Mouse (Mus musculus): ENCODE measurements around the gene Tmem198. TPM values are rescaled to one million over a fixed set of nuclear protein-coding genes. Genes with fewer than 3 reads are reported as not detected.

The Tmem198 gene
- polyA plus RNA-seq, 1 experiment from 2014 or later, result 0.26 TPM

DNA sequence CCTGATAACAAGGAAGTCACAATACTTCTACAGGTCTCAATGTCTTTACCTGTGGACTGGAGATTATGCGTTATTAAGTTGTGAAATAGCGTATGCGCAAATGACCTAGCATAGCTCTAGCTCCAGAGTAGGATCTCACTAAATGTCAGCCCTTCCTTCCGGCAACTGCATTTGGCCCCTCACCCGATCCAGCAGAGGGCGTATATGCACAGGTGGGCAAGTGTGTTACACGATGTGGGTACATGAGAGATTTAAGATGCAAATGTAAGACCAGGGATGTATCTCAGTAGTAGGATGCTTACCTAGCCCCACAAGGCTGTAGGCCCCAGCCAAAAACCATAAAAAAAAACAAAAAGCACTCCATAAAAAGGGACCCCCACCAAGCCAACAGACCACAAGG, 20.1 kb downstream of the Tmem198 start:
- Histone ChIP-seq H3K36me3 (ENCODE audit: insufficient read depth) (peaks cover 94% of the 10 kb centered on the region), H3K9me3 (ENCODE audit: low read depth, low read length) (no peaks in the 10 kb centered on the region), H3K9ac (no peak overlapping the region), H3K4me1 (ENCODE audit: insufficient read depth) (peaks cover 8% of the 10 kb centered on the region; the same call in 1 of the 2 replicates), H3K4me2 (no peak overlapping the region), H3K27ac (ENCODE audit: low read depth) (no peak overlapping the region), H3K27me3 (ENCODE audit: insufficient read depth, low read length) (no peaks in the 10 kb centered on the region), H3K4me3 (ENCODE audit: low read depth, low read length) (no peak overlapping the region)
- no peak for ATAC-seq (ENCODE audit: insufficient read depth)
- DNase-seq, result no peak
- 78% methylated on average over 7 of the region's 7 CpGs for WGBS
- TF ChIP-seq CTCF (IDR thresholded peaks at IDR 0.05; ENCODE audit: low read depth), result peak; percentile 51

DNA sequence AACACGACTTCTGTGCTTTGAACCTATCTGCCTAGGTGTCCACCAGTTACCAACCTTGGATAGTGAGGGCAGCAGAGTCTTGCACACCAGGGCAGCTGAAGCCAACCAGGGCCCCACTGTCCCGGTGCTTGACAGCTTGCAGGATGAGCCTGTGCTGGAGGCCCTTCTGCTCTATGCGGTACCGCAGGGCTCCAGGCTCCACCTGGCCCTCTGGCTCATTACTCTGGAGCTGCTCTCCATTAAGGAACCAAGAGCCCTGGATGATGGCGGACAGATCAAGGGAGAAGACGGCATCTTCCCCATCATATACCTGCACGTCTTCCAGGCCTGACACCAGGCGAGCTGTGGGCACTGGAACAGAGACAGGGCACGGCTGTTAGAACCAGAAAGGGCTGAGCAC, 22.6 kb downstream of the Tmem198 start:
- Histone ChIP-seq H3K36me3 (ENCODE audit: insufficient read depth) (peaks cover 77% of the 10 kb centered on the region), H3K27ac (ENCODE audit: low read depth) (no peak overlapping the region), H3K4me2 (no peak overlapping the region), H3K9me3 (ENCODE audit: low read depth, low read length) (no peaks in the 10 kb centered on the region), H3K4me1 (ENCODE audit: insufficient read depth) (peaks cover 12% of the 10 kb centered on the region), H3K9ac (no peak overlapping the region), H3K4me3 (ENCODE audit: low read depth, low read length) (no peak overlapping the region), H3K27me3 (ENCODE audit: insufficient read depth, low read length) (no peaks in the 10 kb centered on the region)
- no peak for TF ChIP-seq CTCF (IDR thresholded peaks at IDR 0.05; ENCODE audit: low read depth)
- 92% methylated on average over 9 of the region's 9 CpGs for WGBS
- ATAC-seq (ENCODE audit: insufficient read depth), result no peak
- no peak for DNase-seq

DNA sequence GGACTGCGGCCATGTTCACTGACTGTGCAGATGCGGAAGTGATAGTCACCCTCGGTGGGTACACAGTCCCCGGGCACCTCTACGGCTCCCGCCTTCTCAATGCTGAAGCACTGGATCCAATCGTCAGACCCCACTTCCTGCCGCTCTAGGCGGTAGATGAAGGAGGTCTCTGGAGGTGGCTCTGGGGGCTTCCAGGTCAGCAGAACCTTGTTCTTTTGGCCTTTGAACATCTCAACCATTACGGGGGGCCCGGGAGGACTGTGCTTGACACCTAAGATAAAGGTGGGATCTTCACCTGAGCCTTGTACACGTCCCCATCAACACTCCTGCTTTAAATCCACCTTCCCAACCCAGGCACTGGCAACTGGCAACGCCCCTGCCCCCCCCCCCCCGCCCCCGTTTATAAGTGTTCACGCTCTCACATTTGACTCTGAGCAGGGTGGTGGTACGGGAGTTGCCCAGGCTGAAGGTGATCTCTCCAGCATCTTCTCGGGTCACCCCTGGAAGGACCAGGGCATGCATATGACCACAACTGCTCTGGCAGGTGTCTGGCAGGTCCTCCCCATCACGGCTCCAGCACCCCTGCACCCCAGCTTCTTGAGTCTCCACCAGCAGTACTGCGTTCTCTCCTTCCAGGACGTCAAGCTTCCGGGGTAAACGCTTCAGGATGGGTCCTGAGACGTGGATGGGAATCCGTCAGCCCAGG, 23.8 kb downstream of the Tmem198 start:
- Histone ChIP-seq H3K9ac (no peak overlapping the region), H3K4me2 (peak overlapping the region; percentile 95), H3K36me3 (ENCODE audit: insufficient read depth) (peaks cover 65% of the 10 kb centered on the region), H3K27me3 (ENCODE audit: insufficient read depth, low read length) (no peaks in the 10 kb centered on the region), H3K4me3 (ENCODE audit: low read depth, low read length) (no peak overlapping the region), H3K27ac (ENCODE audit: low read depth) (no peak overlapping the region), H3K9me3 (ENCODE audit: low read depth, low read length) (no peaks in the 10 kb centered on the region), H3K4me1 (ENCODE audit: insufficient read depth) (peaks cover 16% of the 10 kb centered on the region)
- ATAC-seq (ENCODE audit: insufficient read depth), result no peak
- DNase-seq, result no peak
- no peak for TF ChIP-seq CTCF (IDR thresholded peaks at IDR 0.05; ENCODE audit: low read depth)
- WGBS, result 85% methylated on average over 24 of the region's 25 CpGs

DNA sequence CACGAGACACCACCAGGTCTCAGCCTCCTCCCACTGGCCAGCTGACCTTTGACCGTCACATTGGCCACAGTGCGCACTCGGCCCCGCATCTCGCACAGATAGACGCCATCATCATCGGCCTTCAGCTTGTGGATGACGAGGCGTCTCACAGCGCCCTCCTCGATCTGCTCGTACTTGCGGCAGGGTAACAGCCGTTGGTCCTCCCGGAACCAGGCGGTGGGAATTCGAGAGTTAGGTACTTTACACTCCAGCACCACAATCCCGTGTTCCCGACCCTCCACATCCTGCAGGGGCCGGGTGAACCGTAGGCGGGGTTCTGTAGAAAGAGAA, 24.3 kb downstream of the Tmem198 start:
- Histone ChIP-seq H3K9ac (peak overlapping the region; percentile 9; the same call in 1 of the 2 replicates), H3K9me3 (ENCODE audit: low read depth, low read length) (no peaks in the 10 kb centered on the region), H3K27me3 (ENCODE audit: insufficient read depth, low read length) (no peaks in the 10 kb centered on the region), H3K27ac (ENCODE audit: low read depth) (no peak overlapping the region), H3K4me3 (ENCODE audit: low read depth, low read length) (peak overlapping the region; percentile 91), H3K36me3 (ENCODE audit: insufficient read depth) (peaks cover 60% of the 10 kb centered on the region), H3K4me2 (peak overlapping the region; percentile 95), H3K4me1 (ENCODE audit: insufficient read depth) (peaks cover 16% of the 10 kb centered on the region)
- ATAC-seq (ENCODE audit: insufficient read depth) (no peak), DNase-seq (no peak)
- WGBS, result 73% methylated on average over 23 of the region's 23 CpGs
- no peak for TF ChIP-seq CTCF (IDR thresholded peaks at IDR 0.05; ENCODE audit: low read depth)

DNA sequence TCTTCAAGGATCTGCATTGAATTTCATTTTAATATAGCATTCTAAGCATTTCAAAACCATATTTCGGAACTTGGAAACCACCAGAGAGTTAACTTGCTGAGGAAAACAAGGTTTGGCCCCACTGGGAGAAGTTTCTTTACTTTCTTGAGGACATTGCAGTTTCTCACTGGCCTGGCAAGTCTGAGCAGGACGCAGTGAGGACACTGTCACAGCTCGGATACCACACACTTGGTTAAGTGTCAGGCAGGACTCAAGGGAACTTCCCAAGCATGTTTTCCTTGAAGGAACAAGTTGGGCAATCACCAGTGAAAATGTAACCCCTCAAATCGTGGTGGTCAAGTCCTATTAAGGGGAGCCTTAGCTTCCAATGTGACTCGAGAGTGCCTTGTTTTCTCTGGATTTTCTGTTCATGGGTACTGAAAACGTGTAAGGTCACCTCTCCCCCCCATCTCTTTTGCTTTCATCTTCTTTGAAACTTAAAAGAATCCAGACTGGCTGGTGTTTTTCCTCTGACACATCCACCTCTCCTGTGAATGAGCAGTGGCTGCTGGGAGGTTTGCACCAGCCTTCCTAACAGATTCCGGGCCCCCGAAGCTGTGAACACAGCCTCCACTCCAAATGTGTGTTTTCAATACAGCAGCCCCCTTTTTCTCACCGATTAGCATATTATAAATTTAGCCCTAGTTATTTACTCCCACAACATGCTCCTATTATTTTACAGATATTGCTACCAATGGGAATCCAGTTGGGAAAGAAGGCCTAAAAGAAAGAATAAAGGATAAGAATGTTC, 25.1 kb downstream of the Tmem198 start:
- H3K4me3 ChIP-seq (ENCODE audit: low read depth, low read length), result peak overlapping the region; percentile 91
- H3K4me1 ChIP-seq (ENCODE audit: insufficient read depth), result peaks cover 16% of the 10 kb centered on the region
- H3K36me3 ChIP-seq (ENCODE audit: insufficient read depth), result peaks cover 51% of the 10 kb centered on the region
- DNase-seq (no peak), ATAC-seq (ENCODE audit: insufficient read depth) (no peak)
- WGBS, result 38% methylated on average over 9 of the region's 9 CpGs
- H3K27me3 ChIP-seq (ENCODE audit: insufficient read depth, low read length), result no peaks in the 10 kb centered on the region
- peak overlapping the region; percentile 97 for H3K9ac ChIP-seq
- H3K4me2 ChIP-seq, result peak overlapping the region; percentile 95
- no peaks in the 10 kb centered on the region for H3K9me3 ChIP-seq (ENCODE audit: low read depth, low read length)
- TF ChIP-seq CTCF (IDR thresholded peaks at IDR 0.05; ENCODE audit: low read depth), result no peak
- H3K27ac ChIP-seq (ENCODE audit: low read depth), result peak overlapping the region; percentile 4; the same call in 1 of the 2 replicates

DNA sequence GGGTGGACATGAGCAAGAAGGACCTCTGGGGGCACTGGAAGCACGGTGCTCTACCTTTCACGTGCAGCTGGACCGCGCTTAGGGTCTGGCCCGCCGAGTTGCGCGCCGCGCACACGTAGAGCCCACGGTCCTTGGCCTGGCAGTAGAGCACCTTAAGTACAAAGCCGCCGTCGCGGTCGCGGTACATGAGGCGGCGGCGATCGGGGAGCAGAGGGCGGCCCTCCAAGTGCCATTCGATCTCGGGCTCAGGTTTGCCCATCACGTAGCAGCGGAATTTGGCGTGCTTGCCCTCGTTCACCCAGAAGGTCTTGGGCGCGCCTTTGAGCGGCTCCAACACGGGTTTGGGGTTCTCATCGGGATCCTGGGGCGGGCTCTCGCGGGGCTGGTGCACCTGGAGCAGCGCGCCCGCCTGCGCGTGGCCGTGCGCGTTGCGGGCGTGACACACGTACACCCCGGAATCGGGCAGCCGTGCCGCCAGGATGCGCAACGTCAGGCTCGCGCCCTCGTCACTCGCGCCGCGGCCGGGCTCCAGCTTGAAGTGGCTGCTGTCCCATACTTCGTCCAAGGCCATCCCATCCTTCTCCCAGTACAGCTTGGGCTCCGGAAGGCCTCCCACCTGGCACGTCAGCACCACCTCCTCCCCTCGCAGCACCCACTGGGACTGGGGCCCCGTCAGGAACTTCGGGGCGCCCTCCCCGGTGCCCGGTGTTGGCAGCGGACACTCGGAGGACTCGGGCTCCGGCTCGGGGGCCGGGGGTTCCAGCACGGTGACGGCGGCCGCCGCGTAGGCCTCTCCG, 26.0 kb downstream of the Tmem198 start:
- TF ChIP-seq CTCF (IDR thresholded peaks at IDR 0.05; ENCODE audit: low read depth), result 0 out of 2 replicates have a peak, but pooled peaks have one; percentile 5
- no peaks in the 10 kb centered on the region for H3K9me3 ChIP-seq (ENCODE audit: low read depth, low read length)
- no peaks in the 10 kb centered on the region for H3K27me3 ChIP-seq (ENCODE audit: insufficient read depth, low read length)
- ATAC-seq (ENCODE audit: insufficient read depth) (peak; percentile 51), DNase-seq (peak; percentile 81)
- WGBS, result under 1% methylated on average over 76 of the region's 84 CpGs
- peak overlapping the region; percentile 91 for H3K4me3 ChIP-seq (ENCODE audit: low read depth, low read length)
- peak overlapping the region; percentile 97 for H3K9ac ChIP-seq
- peaks cover 16% of the 10 kb centered on the region for H3K4me1 ChIP-seq (ENCODE audit: insufficient read depth)
- H3K4me2 ChIP-seq, result peak overlapping the region; percentile 95
- H3K27ac ChIP-seq (ENCODE audit: low read depth), result peak overlapping the region; percentile 97
- H3K36me3 ChIP-seq (ENCODE audit: insufficient read depth), result peaks cover 42% of the 10 kb centered on the region
